Mouse (Mus musculus) kidney, adult 2 months (tissue): ENCODE measurements at regions not wholly inside any gene's neighbourhood (a gene's known extent, or its start where the extent isn't known, plus 50 kb on each side); places are given as distances from the start of the nearest gene placed in this dataset.

ENCODE experiments used
- CTCF ChIP-seq: fragments of 200-500 bp; conservative IDR thresholded peaks from 2 replicates; pipeline ENCODE4 v1.5.1; 2011; ENCODE audit warnings: low read depth, mild to moderate bottlenecking, control low read depth, low read length, moderate library complexity, mixed read lengths; ENCODE audit not compliant: insufficient read depth, insufficient read length
- POLR2A ChIP-seq: fragments of 200-500 bp; IDR thresholded peaks from one replicate; pipeline ENCODE4 v1.6.1; 2011; ENCODE audit warnings: low read depth, low read length, control low read depth

DNA sequence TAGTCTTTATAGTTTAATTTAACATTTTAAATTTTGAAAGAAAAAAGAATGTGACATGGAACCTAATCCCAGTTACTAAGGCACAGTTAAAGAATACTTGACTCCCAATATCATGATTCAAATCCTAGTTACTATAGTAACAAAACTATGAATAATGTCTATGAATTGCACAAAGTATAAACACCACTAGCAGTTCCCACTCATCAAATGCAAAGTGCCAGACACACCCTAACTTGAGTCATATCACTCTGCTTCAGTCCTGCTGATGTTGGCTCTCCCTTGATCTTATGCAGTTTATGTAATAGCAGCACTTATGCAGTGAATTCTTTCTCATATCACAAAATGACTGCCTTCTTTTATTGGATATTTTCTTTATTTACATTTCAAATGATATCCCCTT is 932.5 kb upstream of the Adam24 start:
- TF ChIP-seq POLR2A (no peak), CTCF (no peak)
